1 mouse cellular context compared by ENCODE assay signal in the genomic region with DNA sequence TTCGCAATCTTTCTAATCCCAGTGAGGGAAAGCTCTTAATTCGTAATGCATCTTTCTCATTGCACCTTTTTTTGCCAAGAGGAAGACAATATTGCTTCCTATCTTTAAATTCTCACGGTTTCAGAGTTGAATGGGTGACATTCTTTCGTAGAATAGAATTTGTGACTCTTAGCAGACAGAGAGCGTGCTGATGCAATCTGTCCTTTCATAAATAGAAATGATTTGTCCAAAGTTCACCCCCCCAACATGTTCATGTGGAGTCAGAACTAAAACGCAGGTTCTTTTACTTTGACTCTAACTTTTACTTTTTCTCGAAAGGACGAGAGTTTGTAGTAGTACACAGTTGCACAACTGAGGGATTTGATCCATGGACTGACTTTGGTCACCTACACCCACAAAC.
A peak's percentile ranks its signal among the peaks of the same experiment; 100 is the strongest.
TF ChIP-seq lines count a peak whose summit lies in the region.

No protein-coding gene starts in this region.

TF ChIP-seq in CH12.LX, 34 proteins besides CTCF, POLR2A, EP300 and RAD21 (continued from another document):
- TF ChIP-seq MAFK (IDR thresholded peaks at IDR 0.05; ENCODE audit: insufficient replicate concordance, low read length) (0 out of 2 replicates have a peak, but pooled peaks have one; percentile 15), NELFE (IDR thresholded peaks at IDR 0.05; ENCODE audit: low read depth, low read length) (no peak), ETS1 (conservative IDR thresholded peaks at IDR 0.05; ENCODE audit: low read depth, low read length) (0 out of 2 replicates have a peak, but pooled peaks have one; percentile 10), TBP (conservative IDR thresholded peaks at IDR 0.05; ENCODE audit: low read depth, low read length) (no peak)
